Mouse (Mus musculus) intestine, embryonic 16.5 days (tissue): Measurements from ENCODE around the gene Leo1. TPM values are rescaled to one million over a fixed set of nuclear protein-coding genes. Genes with fewer than 3 reads are reported as not detected.
"Not testable (repeated sequence)": the region's sequence is repeated elsewhere in the genome, so short reads cannot be mapped to it uniquely, and the experiment has no call there.

Experiments used
- ATAC-seq: fragments of 200-750 bp; cut with Nextera tagmentation; 2 replicates; pipeline ENCODE4 v1.8.0; 2017; ENCODE audit warnings: moderate TSS enrichment, moderate library complexity
- H3K27ac ChIP-seq: fragments of 300-500 bp; sonication (generic); 2 replicates; pipeline ENCODE4 v1.5.1; 2014; ENCODE audit warnings: mild to moderate bottlenecking, low read length
- H3K27me3 ChIP-seq: fragments of 300-500 bp; sonication (generic); replicated peaks from 2 replicates; pipeline ENCODE4 v1.6.1; 2014; ENCODE audit warnings: low read length, control low read depth, mixed read lengths; ENCODE audit not compliant: control insufficient read depth, insufficient read depth
- H3K36me3 ChIP-seq: fragments of 300-500 bp; sonication (generic); 2 replicates; pipeline ENCODE4 v1.6.1; 2014; ENCODE audit warnings: low read length, control low read depth; ENCODE audit not compliant: control insufficient read depth, insufficient read depth
- H3K4me1 ChIP-seq: fragments of 300-500 bp; sonication (generic); 2 replicates; pipeline ENCODE4 v1.6.1; 2014; ENCODE audit warnings: low read length, control low read depth, mixed read lengths; ENCODE audit not compliant: control insufficient read depth, insufficient read depth
- H3K4me2 ChIP-seq: fragments of 300-500 bp; sonication (generic); 2 replicates; pipeline ENCODE4 v1.6.1; 2014; ENCODE audit warnings: low read depth, low read length, control low read depth
- H3K4me3 ChIP-seq: fragments of 300-500 bp; sonication (generic); 2 replicates; pipeline ENCODE4 v1.5.1; 2014; ENCODE audit warnings: mild to moderate bottlenecking, low read length
- H3K9ac ChIP-seq: fragments of 300-500 bp; sonication (generic); 2 replicates; pipeline ENCODE4 v1.6.1; 2014; ENCODE audit warnings: low read depth, low read length
- H3K9me3 ChIP-seq: fragments of 300-500 bp; sonication (generic); 2 replicates; pipeline ENCODE4 v1.6.1; 2016; ENCODE audit warnings: low read length, control low read depth; ENCODE audit not compliant: control insufficient read depth
- WGBS: fragments of 180-500 bp; shearing (Covaris S2); extraction: QIAGEN DNeasy Blood & Tissue Kit; methylation state at CpG from one replicate; pipeline ENCODE4 v1.1.7; 2014; 5-methylcytosine and 5-hydroxymethylcytosine counted together
- polyA plus RNA-seq: library from polyadenylated mRNA; unstranded; fragments of >200 nt; fragmentation: Nextera tagmentation; extraction: Ambion mirVana; gene quantifications from 2 replicates; pipeline ENCODE4 v1.2.1, GENCODE M21; 2015

The Leo1 gene
- polyA plus RNA-seq, 1 experiment from 2014 or later, result 31.1 TPM

GRCm38 (mm10) chr9:75434172-75434793, 7.0 kb upstream of the Leo1 start:
- Histone ChIP-seq H3K36me3 (no peaks in the 10 kb centered on the region), H3K4me3 (no peak overlapping the region), H3K9me3 (no peaks in the 10 kb centered on the region), H3K4me1 (peaks cover 7% of the 10 kb centered on the region; the same call in 1 of the 2 replicates), H3K27ac (no peak overlapping the region), H3K27me3 (no peaks in the 10 kb centered on the region), H3K4me2 (no peak overlapping the region), H3K9ac (no peak overlapping the region)
- ATAC-seq, result peak; percentile 31; the same call in 1 of the 2 replicates
- 39% methylated on average over 7 of the region's 7 CpGs for WGBS

GRCm38 (mm10) chr9:75434872-75435271, 6.5 kb upstream of the Leo1 start:
- Histone ChIP-seq H3K36me3 (no peaks in the 10 kb centered on the region), H3K9me3 (no peaks in the 10 kb centered on the region), H3K4me3 (no peak overlapping the region), H3K27ac (no peak overlapping the region), H3K27me3 (no peaks in the 10 kb centered on the region), H3K4me2 (no peak overlapping the region), H3K4me1 (peaks cover 7% of the 10 kb centered on the region; the same call in 1 of the 2 replicates), H3K9ac (no peak overlapping the region)
- ATAC-seq, result no peak
- WGBS, result 80% methylated on average over 6 of the region's 6 CpGs

GRCm38 (mm10) chr9:75435291-75435690, 6.0 kb upstream of the Leo1 start:
- no peaks in the 10 kb centered on the region for H3K36me3 ChIP-seq
- WGBS, result 85% methylated on average over 4 of the region's 4 CpGs
- H3K27me3 ChIP-seq, result no peaks in the 10 kb centered on the region
- no peak overlapping the region for H3K4me3 ChIP-seq
- ATAC-seq, result no peak
- no peak overlapping the region for H3K27ac ChIP-seq
- H3K4me2 ChIP-seq, result no peak overlapping the region
- H3K4me1 ChIP-seq, result peaks cover 7% of the 10 kb centered on the region; the same call in 1 of the 2 replicates
- no peak overlapping the region for H3K9ac ChIP-seq
- no peaks in the 10 kb centered on the region for H3K9me3 ChIP-seq

DNA sequence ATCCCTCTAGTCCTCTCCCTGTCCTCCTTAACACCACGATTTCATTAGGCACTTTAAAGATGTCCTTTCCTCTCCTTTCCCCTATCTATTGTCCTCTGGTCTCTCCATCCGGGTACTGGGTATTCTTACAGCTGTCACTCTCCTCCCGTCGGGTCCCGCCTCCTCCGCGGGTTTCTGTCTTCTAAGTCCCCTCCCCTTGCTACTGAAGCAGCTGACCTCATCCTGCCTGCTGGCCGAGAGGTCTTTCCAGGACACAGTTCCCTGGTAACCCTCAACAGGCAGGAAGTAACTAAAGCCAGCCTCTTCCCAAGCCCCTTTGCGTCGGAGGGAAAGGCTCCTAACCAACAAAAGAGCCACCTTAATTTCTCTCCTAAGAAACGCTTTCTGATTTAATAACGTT, 5.4 kb upstream of the Leo1 start:
- Histone ChIP-seq H3K4me1 (peaks cover 7% of the 10 kb centered on the region; the same call in 1 of the 2 replicates), H3K27me3 (no peaks in the 10 kb centered on the region), H3K4me2 (no peak overlapping the region), H3K9ac (peak overlapping the region; percentile 19; the same call in 1 of the 2 replicates), H3K27ac (no peak overlapping the region), H3K36me3 (no peaks in the 10 kb centered on the region), H3K4me3 (no peak overlapping the region), H3K9me3 (no peaks in the 10 kb centered on the region)
- WGBS, result 7% methylated on average over 12 of the region's 12 CpGs
- peak; percentile 78 for ATAC-seq

DNA sequence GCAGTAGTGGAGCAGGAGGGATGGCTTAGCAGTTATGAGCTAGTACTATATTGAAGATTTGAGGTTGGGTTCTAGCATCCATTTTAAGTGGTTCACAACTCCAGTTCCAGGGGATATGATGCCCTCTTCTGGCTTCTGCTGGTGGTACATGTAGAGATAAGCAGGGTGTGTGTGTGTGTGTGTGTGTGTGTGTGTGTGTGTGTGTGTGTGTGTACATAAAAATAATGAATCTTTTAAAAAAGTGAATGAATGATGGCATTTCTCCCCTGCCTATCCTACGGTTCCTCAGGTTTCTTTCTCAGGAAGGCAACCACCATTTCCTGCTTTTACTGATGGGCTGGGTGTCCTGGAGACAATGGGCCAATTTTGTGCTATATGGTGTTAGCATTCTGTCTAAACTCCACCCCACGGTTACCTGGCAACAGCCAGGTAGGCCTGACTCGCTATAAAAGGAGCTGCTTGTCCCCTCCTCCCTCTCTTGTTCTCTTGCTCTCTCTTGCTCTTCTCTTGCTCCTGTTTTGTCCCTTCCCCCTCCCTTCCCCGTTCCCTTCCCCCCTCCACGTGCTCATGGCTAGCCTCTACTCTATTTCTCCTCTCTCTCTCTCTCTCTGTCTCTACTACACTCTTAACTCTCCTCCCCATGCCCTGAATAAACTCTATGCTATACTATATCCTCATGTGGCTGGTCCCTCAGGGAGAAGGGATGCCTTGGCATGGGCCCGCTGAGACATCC, 3.5 kb upstream of the Leo1 start:
- H3K27me3 ChIP-seq, result no peaks in the 10 kb centered on the region
- ATAC-seq, result no peak
- no peak overlapping the region for H3K9ac ChIP-seq
- H3K36me3 ChIP-seq, result no peaks in the 10 kb centered on the region
- 34% methylated on average over 6 of the region's 6 CpGs for WGBS
- peaks cover 14% of the 10 kb centered on the region; the same call in 1 of the 2 replicates for H3K4me1 ChIP-seq
- no peaks in the 10 kb centered on the region for H3K9me3 ChIP-seq
- no peak overlapping the region for H3K27ac ChIP-seq
- no peak overlapping the region for H3K4me2 ChIP-seq
- no peak overlapping the region for H3K4me3 ChIP-seq

DNA sequence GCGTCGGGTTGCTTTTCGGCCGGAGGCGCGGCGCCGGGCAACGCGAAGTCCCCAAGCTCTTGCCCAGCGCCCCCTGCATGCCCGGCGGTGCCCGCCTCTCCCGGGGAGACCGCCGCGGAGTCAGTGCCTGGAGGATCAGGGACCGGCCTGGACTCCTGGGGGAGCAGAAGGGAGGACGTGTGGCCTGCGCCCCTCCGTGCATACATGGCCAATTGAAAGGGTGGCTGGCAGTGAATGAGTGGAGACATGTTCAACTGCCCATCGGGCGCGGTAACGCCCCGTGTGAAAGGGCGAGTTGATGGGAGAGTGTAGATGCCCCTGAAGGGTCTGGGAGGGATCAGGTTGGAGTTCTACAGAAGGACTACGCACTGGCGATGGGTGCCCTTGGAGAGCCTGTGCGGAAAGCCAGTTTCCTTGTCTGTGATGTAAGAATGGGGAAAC, 387 bp downstream of the Leo1 start:
- peak overlapping the region; percentile 87 for H3K4me2 ChIP-seq
- no peaks in the 10 kb centered on the region for H3K9me3 ChIP-seq
- ATAC-seq, result peak; percentile 86
- H3K4me3 ChIP-seq, result peak overlapping the region; percentile 85
- WGBS, result under 1% methylated on average over 31 of the region's 31 CpGs
- H3K9ac ChIP-seq, result peak overlapping the region; percentile 89
- peaks cover 7% of the 10 kb centered on the region; the same call in 1 of the 2 replicates for H3K36me3 ChIP-seq
- H3K4me1 ChIP-seq, result 0 out of 2 replicates have a peak, but pooled peaks cover 7% of the 10 kb centered on the region
- no peaks in the 10 kb centered on the region for H3K27me3 ChIP-seq
- peak overlapping the region; percentile 77 for H3K27ac ChIP-seq

GRCm38 (mm10) chr9:75444981-75445380, 3.7 kb downstream of the Leo1 start:
- H3K9me3 ChIP-seq, result no peaks in the 10 kb centered on the region
- H3K27me3 ChIP-seq, result no peaks in the 10 kb centered on the region
- H3K27ac ChIP-seq, result no peak overlapping the region
- 0 out of 2 replicates have a peak, but pooled peaks cover 7% of the 10 kb centered on the region for H3K4me1 ChIP-seq
- H3K9ac ChIP-seq, result no peak overlapping the region
- H3K36me3 ChIP-seq, result peaks cover 24% of the 10 kb centered on the region; the same call in 1 of the 2 replicates
- no peak overlapping the region for H3K4me3 ChIP-seq
- WGBS, result 87% methylated on average over 15 of the region's 15 CpGs
- ATAC-seq, result no peak
- H3K4me2 ChIP-seq, result no peak overlapping the region

- not testable (repeated sequence) for H3K9me3 ChIP-seq, H3K27ac ChIP-seq, H3K27me3 ChIP-seq, ATAC-seq, H3K9ac ChIP-seq, H3K4me3 ChIP-seq, H3K4me1 ChIP-seq, H3K4me2 ChIP-seq
- H3K36me3 ChIP-seq, result peaks cover 30% of the 10 kb centered on the region
- WGBS, result 88% methylated on average over 10 of the region's 10 CpGs
Observed at GRCm38 (mm10) chr9:75446574-75446973, 5.2 kb downstream of the Leo1 start.

DNA sequence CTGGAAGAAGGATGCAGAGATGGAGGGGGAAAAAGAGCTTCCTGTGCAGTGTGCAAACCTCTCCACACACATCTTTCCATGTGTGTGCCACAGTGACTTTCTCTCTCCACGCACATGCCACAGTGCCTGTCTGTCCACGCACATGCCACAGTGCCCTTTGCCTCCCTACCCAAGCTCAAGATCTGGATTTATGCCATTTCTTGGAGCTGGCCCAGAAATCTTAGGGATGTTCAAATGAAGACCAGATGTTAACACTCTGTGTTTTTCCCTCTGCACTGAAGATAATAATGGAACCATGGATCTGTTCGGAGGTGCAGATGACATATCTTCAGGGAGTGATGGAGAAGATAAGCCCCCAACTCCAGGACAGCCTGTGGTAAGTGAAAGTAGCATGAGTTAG, 6.7 kb downstream of the Leo1 start:
- 89% methylated on average over 3 of the region's 3 CpGs for WGBS
- Histone ChIP-seq H3K27ac (no peak overlapping the region), H3K36me3 (peaks cover 36% of the 10 kb centered on the region), H3K27me3 (no peaks in the 10 kb centered on the region), H3K9me3 (no peaks in the 10 kb centered on the region), H3K9ac (no peak overlapping the region), H3K4me1 (no peaks in the 10 kb centered on the region), H3K4me2 (no peak overlapping the region), H3K4me3 (no peak overlapping the region)
- no peak for ATAC-seq
